ENCODE assay signal across 7 mouse cellular contexts in genomic region chr11:43217021-43217420, GRCm38 (mm10).
DNase-seq lines count a peak whose midpoint lies in the region; ATAC-seq lines count a peak whose summit lies in the region.

No protein-coding gene starts in this region.

- WGBS in forebrain, embryonic 14.5 days = 15% methylated on average over 4 of the region's 4 CpGs
- WGBS in kidney, embryonic 14.5 days = 71% methylated on average over 4 of the region's 4 CpGs

- no peak overlapping the region for H3K4me3 ChIP-seq in forebrain, embryonic 14.5 days (ENCODE audit: low read depth, low read length)
- H3K4me3 ChIP-seq in kidney, embryonic 14.5 days (ENCODE audit: low read length) = no peak overlapping the region

- H3K27me3 ChIP-seq in forebrain, embryonic 14.5 days (replicated peaks; ENCODE audit: control insufficient read depth, insufficient read depth, low read length) = no peaks in the 10 kb centered on the region
- no peaks in the 10 kb centered on the region for H3K27me3 ChIP-seq in kidney, embryonic 14.5 days (ENCODE audit: control insufficient read depth, insufficient read depth, low read length)

- no peak overlapping the region for H3K9ac ChIP-seq in forebrain, embryonic 14.5 days (ENCODE audit: low read length)
- no peak overlapping the region for H3K9ac ChIP-seq in kidney, embryonic 14.5 days (ENCODE audit: low read depth, low read length)

- H3K9me3 ChIP-seq in forebrain, embryonic 14.5 days (replicated peaks; ENCODE audit: control insufficient read depth, low read length) = no peaks in the 10 kb centered on the region
- H3K9me3 ChIP-seq in kidney, embryonic 14.5 days (ENCODE audit: control insufficient read depth, low read length) = no peaks in the 10 kb centered on the region

- H3K4me1 ChIP-seq in forebrain, embryonic 14.5 days (ENCODE audit: control insufficient read depth, insufficient read depth, low read length) = peaks cover 4% of the 10 kb centered on the region; the same call in 1 of the 2 replicates
- H3K4me1 ChIP-seq in kidney, embryonic 14.5 days (ENCODE audit: control insufficient read depth, insufficient read depth, low read length) = no peaks in the 10 kb centered on the region

- H3K36me3 ChIP-seq in forebrain, embryonic 14.5 days (ENCODE audit: control insufficient read depth, insufficient read depth, low read length) = no peaks in the 10 kb centered on the region
- no peaks in the 10 kb centered on the region for H3K36me3 ChIP-seq in kidney, embryonic 14.5 days (ENCODE audit: control insufficient read depth, insufficient read depth, low read length)

- no peak overlapping the region for H3K4me2 ChIP-seq in forebrain, embryonic 14.5 days (ENCODE audit: low read length)
- H3K4me2 ChIP-seq in kidney, embryonic 14.5 days (replicated peaks; ENCODE audit: low read depth, low read length) = no peak overlapping the region

- peak; percentile 5 for DNase-seq in urinary bladder, postnatal 14 days (ENCODE audit: low spot score)
- no peak for DNase-seq in urinary bladder, adult 2 months (ENCODE audit: low spot score)
- peak; percentile 95 for DNase-seq in forebrain, embryonic 14.5 days (ENCODE audit: low spot score)
- peak; percentile 23 to 29 for DNase-seq in layer of hippocampus, postnatal 36 days
- DNase-seq in retina, embryonic 14.5 days (ENCODE audit: low spot score) = peak; percentile 15
- no peak for DNase-seq in spleen, postnatal 36 days (ENCODE audit: low spot score in 2 of 2)

- ATAC-seq in forebrain, embryonic 14.5 days = peak; percentile 92
- ATAC-seq in kidney, embryonic 14.5 days (ENCODE audit: low FRiP score, low TSS enrichment) = no peak

- no peak overlapping the region for H3K27ac ChIP-seq in forebrain, embryonic 14.5 days (ENCODE audit: low read depth, low read length)
- no peak overlapping the region for H3K27ac ChIP-seq in kidney, embryonic 14.5 days (ENCODE audit: low read depth, low read length)

Comparison
In these comparisons a context has a peak if more than half of its experiments do, and no peak if none do; other contexts are left out.
1. DNase-seq: peak in urinary bladder, postnatal 14 days (single experiment), forebrain, embryonic 14.5 days (single experiment), layer of hippocampus, postnatal 36 days (2 of 2) and retina, embryonic 14.5 days (single experiment); none in urinary bladder, adult 2 months (single experiment) and spleen, postnatal 36 days (0 of 2).